Mouse (Mus musculus): ENCODE measurements around the gene Fgr.

DNA sequence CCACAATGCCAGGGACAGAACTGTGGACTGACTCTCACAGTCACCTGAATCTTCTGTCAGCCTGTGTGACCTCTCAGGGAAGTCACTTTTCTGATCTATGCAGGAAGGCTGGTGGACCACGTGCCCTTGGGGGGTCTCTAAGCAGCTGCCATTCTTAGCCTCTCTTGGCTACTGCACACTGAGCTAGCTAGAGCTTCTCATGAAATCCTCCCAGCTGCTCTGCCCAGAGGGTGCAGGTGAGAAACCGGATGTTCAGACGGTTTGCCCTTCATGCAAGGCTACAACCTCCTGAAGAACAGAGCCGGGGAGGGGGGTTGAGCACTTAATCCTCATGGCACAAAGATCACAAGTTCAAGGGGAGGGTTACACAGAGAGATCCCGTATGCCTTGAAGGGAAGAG lies 3.7 kb downstream of the Fgr start:
- no peak for TF ChIP-seq CTCF (conservative IDR thresholded peaks at IDR 0.05; ENCODE audit: low read length)
- TF ChIP-seq NANOG (IDR thresholded peaks at IDR 0.05; ENCODE audit: borderline replicate concordance, low read length): no peak

Data from E14TG2a.4 (cell line).